Mouse (Mus musculus) hindbrain, embryonic 10.5 days (tissue): ENCODE measurements around the gene Atp6v1a. TPM values are rescaled to one million over a fixed set of nuclear protein-coding genes. Genes with fewer than 3 reads are reported as not detected.

Experiments
- DNase-seq: peaks from one replicate; pipeline ENCODE4 v3.0.0-alpha.2; 2017; ENCODE audit warnings: low spot score
- H3K27ac ChIP-seq: fragments of 300-500 bp; sonication (generic); 2 replicates; pipeline ENCODE4 v1.5.1; 2016; ENCODE audit warnings: mild to moderate bottlenecking, moderate library complexity
- H3K27me3 ChIP-seq: fragments of 300-500 bp; sonication (generic); 2 replicates; pipeline ENCODE4 v1.6.1; 2016; ENCODE audit warnings: mild to moderate bottlenecking; ENCODE audit not compliant: poor library complexity, insufficient read depth, severe bottlenecking
- H3K36me3 ChIP-seq: fragments of 300-500 bp; sonication (generic); 2 replicates; pipeline ENCODE4 v1.6.1; 2016; ENCODE audit warnings: mild to moderate bottlenecking, moderate library complexity
- H3K4me1 ChIP-seq: fragments of 300-500 bp; sonication (generic); replicated peaks from 2 replicates; pipeline ENCODE4 v1.6.1; 2016; ENCODE audit warnings: mild to moderate bottlenecking
- H3K4me3 ChIP-seq: fragments of 300-500 bp; sonication (generic); 2 replicates; pipeline ENCODE4 v1.5.1; 2016; ENCODE audit warnings: mild to moderate bottlenecking, moderate library complexity
- H3K9me3 ChIP-seq: fragments of 300-500 bp; sonication (generic); 2 replicates; pipeline ENCODE4 v1.6.1; 2016; ENCODE audit warnings: mild to moderate bottlenecking, moderate library complexity
- WGBS: fragments of 180-500 bp; shearing (Covaris S2); methylation state at CpG from one replicate; pipeline ENCODE4 v1.1.7; 2016; 5-methylcytosine and 5-hydroxymethylcytosine counted together
- polyA plus RNA-seq: library from polyadenylated mRNA; unstranded; fragments of >200 nt; fragmentation: Nextera tagmentation; extraction: Ambion mirVana; gene quantifications from 2 replicates; pipeline ENCODE4 v1.2.1, GENCODE M21; 2016

The Atp6v1a gene
- polyA plus RNA-seq, 1 experiment from 2014 or later, result 43.3 TPM

- Histone ChIP-seq H3K27ac (no peak overlapping the region), H3K27me3 (no peaks in the 10 kb centered on the region), H3K4me3 (no peak overlapping the region), H3K4me1 (no peaks in the 10 kb centered on the region), H3K9me3 (no peaks in the 10 kb centered on the region), H3K36me3 (no peaks in the 10 kb centered on the region)
- no peak for DNase-seq
- 92% methylated on average over 4 of the region's 4 CpGs for WGBS
These were observed 13.1 kb downstream of the Atp6v1a start for GRCm38 (mm10) chr16:44126437-44126836.

DNA sequence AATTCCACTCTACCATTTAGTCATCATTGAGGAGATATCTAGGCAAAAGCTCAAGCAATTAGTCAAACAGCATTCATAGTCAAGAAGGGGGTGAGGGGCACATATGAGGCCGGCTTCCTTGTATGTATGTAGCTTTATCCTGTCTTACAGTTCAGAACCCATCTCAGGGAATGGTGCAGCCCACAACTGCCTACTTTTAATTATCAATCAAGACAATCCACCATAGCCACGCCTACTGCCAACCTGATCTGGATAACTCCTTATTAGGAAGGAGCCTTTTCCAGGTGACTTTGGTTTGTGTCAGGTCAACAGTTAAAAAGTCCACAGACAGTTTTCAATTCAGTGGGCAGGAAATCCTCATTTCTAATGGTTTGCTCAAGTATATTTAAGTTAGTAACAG is 14.1 kb downstream of the Atp6v1a start:
- Histone ChIP-seq H3K27ac (no peak overlapping the region), H3K9me3 (no peaks in the 10 kb centered on the region), H3K36me3 (no peaks in the 10 kb centered on the region), H3K4me3 (no peak overlapping the region), H3K27me3 (no peaks in the 10 kb centered on the region), H3K4me1 (no peaks in the 10 kb centered on the region)
- 88% methylated on average over 2 of the region's 2 CpGs for WGBS
- DNase-seq, result no peak

GRCm38 (mm10) chr16:44124713-44125112 is 14.8 kb downstream of the Atp6v1a start:
- DNase-seq, result no peak

GRCm38 (mm10) chr16:44123786-44124185 is 15.7 kb downstream of the Atp6v1a start:
- no peak overlapping the region for H3K4me3 ChIP-seq
- H3K9me3 ChIP-seq, result no peaks in the 10 kb centered on the region
- 83% methylated on average over 2 of the region's 2 CpGs for WGBS
- H3K27me3 ChIP-seq, result no peaks in the 10 kb centered on the region
- H3K4me1 ChIP-seq, result no peaks in the 10 kb centered on the region
- DNase-seq, result no peak
- no peak overlapping the region for H3K27ac ChIP-seq
- no peaks in the 10 kb centered on the region for H3K36me3 ChIP-seq

More at GRCm38 (mm10) chr16:44124713-44125112, 14.8 kb downstream of the Atp6v1a start:
- no peak overlapping the region for H3K27ac ChIP-seq
- H3K4me1 ChIP-seq, result no peaks in the 10 kb centered on the region
- H3K27me3 ChIP-seq, result no peaks in the 10 kb centered on the region
- H3K4me3 ChIP-seq, result no peak overlapping the region
- H3K36me3 ChIP-seq, result no peaks in the 10 kb centered on the region
- 86% methylated on average over 1 of the region's 1 CpGs for WGBS
- no peaks in the 10 kb centered on the region for H3K9me3 ChIP-seq

DNA sequence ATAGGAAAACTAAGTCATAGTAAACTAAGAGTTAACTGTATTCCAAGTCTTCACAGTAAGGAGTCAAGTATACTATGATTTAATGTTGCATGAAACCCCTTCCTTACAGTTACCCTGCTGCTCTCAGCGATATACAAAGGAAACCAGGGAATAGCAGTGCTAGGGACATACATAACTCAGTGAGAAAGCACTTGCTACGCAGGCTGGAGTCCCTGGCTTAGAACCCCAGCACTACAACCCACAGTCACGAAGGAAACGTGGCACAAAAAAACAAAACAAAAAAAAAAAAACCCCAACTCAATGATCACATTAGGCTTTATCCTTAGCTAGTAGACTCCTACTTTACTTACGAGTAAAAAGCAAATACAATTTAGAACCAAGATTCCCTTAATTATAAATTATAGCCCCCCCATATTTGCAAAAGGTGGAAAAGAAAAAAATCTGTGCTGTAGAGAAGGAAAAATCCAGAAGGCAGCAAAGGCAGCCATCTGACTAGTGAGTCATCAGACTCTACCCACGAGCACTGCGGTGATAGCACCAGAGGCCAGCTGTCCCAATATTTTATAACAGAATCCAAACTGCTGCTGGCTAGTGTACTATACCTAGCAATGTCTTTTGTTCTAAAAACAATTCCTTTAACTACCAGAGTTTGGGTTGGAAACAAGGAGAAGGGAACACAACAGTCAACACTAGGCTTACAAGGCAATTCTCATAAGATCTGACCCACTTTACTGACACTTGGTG is 16.4 kb downstream of the Atp6v1a start:
- no peak overlapping the region for H3K4me3 ChIP-seq
- DNase-seq, result no peak
- H3K36me3 ChIP-seq, result no peaks in the 10 kb centered on the region
- H3K27ac ChIP-seq, result no peak overlapping the region
- H3K4me1 ChIP-seq, result no peaks in the 10 kb centered on the region
- H3K27me3 ChIP-seq, result no peaks in the 10 kb centered on the region
- H3K9me3 ChIP-seq, result no peaks in the 10 kb centered on the region
- 93% methylated on average over 7 of the region's 7 CpGs for WGBS

- H3K4me3 ChIP-seq, result no peak overlapping the region
- 88% methylated on average over 6 of the region's 6 CpGs for WGBS
- H3K9me3 ChIP-seq, result no peaks in the 10 kb centered on the region
These were observed 16.9 kb downstream of the Atp6v1a start for GRCm38 (mm10) chr16:44122574-44122973.

GRCm38 (mm10) chr16:44122122-44122521 is 17.4 kb downstream of the Atp6v1a start:
- Histone ChIP-seq H3K27me3 (no peaks in the 10 kb centered on the region), H3K4me1 (no peaks in the 10 kb centered on the region), H3K4me3 (no peak overlapping the region), H3K27ac (no peak overlapping the region), H3K9me3 (no peaks in the 10 kb centered on the region), H3K36me3 (no peaks in the 10 kb centered on the region)
- DNase-seq, result no peak
- WGBS, result 89% methylated on average over 6 of the region's 6 CpGs

More at GRCm38 (mm10) chr16:44122574-44122973, 16.9 kb downstream of the Atp6v1a start:
- no peaks in the 10 kb centered on the region for H3K4me1 ChIP-seq
- DNase-seq, result no peak
- no peak overlapping the region for H3K27ac ChIP-seq
- no peaks in the 10 kb centered on the region for H3K36me3 ChIP-seq
- H3K27me3 ChIP-seq, result no peaks in the 10 kb centered on the region

DNA sequence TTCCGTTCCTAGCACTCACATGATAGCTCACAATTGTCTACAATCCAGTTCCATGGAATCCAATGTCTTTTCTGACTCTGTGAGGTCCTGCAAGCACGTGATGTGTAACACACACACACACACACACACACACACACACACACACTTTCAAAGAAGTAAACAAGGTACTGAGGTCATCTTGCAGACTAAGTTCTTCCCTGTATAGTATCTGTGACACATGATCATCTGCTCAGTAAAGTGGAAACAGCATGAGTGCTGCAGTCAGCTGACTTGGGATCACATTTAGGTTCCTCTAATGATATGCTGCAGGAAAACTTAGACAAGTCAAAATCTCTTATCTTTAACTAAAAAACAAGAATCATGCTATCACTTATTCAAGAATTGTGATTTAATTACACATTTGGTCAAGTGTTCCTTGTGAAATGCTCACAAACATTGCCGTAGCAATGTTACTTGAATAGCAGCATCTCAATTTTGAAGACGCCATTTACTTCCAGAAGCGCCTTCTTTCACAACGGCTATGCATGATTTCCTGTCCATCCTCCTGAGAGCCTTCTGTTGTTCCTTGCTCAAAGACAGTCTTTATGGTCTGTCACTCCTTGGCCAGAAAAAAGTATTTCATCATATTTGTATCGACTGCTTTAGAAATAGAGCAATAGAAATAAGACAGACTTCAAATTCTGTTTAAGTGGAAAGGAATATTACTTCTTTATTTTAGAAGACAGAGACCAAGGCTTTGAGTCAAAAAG is 19.6 kb downstream of the Atp6v1a start:
- H3K27me3 ChIP-seq, result no peaks in the 10 kb centered on the region
- H3K36me3 ChIP-seq, result peaks cover 14% of the 10 kb centered on the region
- H3K4me1 ChIP-seq, result no peaks in the 10 kb centered on the region
- no peaks in the 10 kb centered on the region for H3K9me3 ChIP-seq
- no peak for DNase-seq
- no peak overlapping the region for H3K27ac ChIP-seq
- no peak overlapping the region for H3K4me3 ChIP-seq
- WGBS, result 84% methylated on average over 7 of the region's 7 CpGs

DNA sequence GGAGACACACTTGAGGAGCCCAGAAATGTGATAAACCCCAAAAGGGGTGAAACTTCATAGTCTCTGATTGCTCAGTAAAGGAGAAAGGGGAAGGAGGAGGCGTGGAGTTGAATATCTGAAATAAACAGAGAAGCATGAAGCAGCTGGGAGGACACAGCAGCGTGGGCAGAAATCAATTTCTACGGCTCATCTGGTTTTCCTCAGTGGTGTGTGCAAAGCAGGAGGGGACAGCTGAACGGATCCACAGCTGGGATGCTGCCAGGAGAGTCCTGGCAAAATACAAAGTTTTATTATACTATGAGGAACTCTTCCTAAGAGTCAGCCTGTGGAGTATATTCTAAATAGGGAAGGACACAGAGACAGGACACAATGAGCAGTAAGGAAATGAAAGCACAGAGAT is 30.5 kb downstream of the Atp6v1a start:
- Histone ChIP-seq H3K27me3 (no peaks in the 10 kb centered on the region), H3K36me3 (peaks cover 73% of the 10 kb centered on the region), H3K4me3 (no peak overlapping the region), H3K4me1 (no peaks in the 10 kb centered on the region), H3K9me3 (no peaks in the 10 kb centered on the region), H3K27ac (no peak overlapping the region)
- no peak for DNase-seq
- WGBS, result 89% methylated on average over 4 of the region's 4 CpGs

DNA sequence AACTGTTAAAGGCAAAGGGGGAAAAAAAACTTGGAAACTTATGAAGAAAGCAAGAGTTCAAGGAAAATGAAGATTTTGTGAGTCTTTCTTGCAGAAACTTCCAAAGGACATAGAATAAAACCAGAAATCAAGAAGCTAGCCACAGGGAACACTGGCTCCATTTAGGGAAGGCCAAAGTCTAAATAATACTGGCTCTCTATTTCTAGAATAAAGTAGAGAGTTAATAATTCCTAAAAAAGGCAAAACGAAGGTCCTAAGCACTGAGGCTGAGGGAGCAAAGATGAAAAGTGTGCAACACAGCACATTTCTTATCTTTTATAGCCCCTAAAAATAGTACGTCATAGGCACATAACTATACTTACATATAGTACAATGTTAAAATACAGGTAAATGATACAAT is 34.3 kb downstream of the Atp6v1a start:
- DNase-seq, result no peak
- Histone ChIP-seq H3K4me1 (no peaks in the 10 kb centered on the region), H3K27me3 (no peaks in the 10 kb centered on the region), H3K9me3 (no peaks in the 10 kb centered on the region), H3K36me3 (peaks cover 85% of the 10 kb centered on the region), H3K4me3 (no peak overlapping the region), H3K27ac (no peak overlapping the region)
- 90% methylated on average over 2 of the region's 2 CpGs for WGBS

GRCm38 (mm10) chr16:44103806-44104766 is 35.4 kb downstream of the Atp6v1a start:
- no peaks in the 10 kb centered on the region for H3K4me1 ChIP-seq
- H3K9me3 ChIP-seq, result no peaks in the 10 kb centered on the region
- peaks cover 84% of the 10 kb centered on the region for H3K36me3 ChIP-seq
- 92% methylated on average over 18 of the region's 18 CpGs for WGBS
- no peak overlapping the region for H3K4me3 ChIP-seq
- H3K27ac ChIP-seq, result no peak overlapping the region
- no peaks in the 10 kb centered on the region for H3K27me3 ChIP-seq
- DNase-seq, result no peak

DNA sequence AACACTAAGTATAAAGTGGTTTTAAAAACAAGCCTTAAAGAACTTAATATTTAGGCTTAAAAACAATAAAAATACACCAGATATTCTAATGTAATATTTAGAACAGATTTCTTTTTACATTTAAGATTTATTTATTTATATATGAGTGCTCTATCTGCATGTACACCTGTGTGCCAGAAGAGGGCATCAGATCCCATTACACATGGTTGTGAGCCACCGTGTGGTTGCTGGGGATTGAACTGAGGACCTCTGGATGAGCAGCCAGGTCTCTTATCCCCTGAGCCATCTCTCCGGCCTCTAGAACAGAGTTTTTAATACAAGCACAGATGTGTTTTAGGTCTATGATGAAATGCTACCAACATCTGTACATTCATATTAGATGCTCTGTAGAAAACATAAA is 36.6 kb downstream of the Atp6v1a start:
- Histone ChIP-seq H3K27ac (no peak overlapping the region), H3K9me3 (no peaks in the 10 kb centered on the region), H3K36me3 (peaks cover 84% of the 10 kb centered on the region), H3K4me1 (no peaks in the 10 kb centered on the region), H3K27me3 (no peaks in the 10 kb centered on the region), H3K4me3 (no peak overlapping the region)
- DNase-seq, result no peak
- WGBS, result 94% methylated on average over 2 of the region's 2 CpGs
